Comparison of ENCODE assay signal across 9 mouse cellular contexts in the genomic region with DNA sequence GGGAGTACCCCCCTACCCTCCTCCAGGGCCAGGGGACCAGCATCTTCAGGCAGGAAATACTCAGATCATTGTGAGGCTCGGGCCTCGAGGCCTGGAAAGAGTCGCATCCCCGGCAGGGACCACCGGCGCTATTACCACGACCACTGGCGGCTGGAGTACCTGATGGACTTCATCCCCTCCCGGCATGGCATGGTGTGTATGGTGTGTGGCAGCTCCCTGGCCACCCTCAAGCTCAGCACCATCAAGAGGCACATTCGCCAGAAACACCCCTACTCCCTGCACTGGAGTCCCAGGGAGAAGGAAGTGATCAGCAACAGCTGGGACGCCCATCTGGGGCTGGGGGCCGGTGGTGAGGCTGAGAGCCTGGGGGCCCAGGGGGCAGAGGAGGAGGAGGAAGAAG. TPM values are rescaled to one million over a fixed set of nuclear protein-coding genes. Genes with fewer than 3 reads are reported as not detected.
A peak's percentile ranks its signal among the peaks of the same experiment; 100 is the strongest.
DNase-seq lines count a peak whose midpoint lies in the region; ATAC-seq and TF ChIP-seq lines count a peak whose summit lies in the region.
"Had no signal": no experiment of that assay in that cellular context is flagged by ENCODE, and none has a peak within 500 bp of the region (broad histone marks: within the 10 kb centered on the region; RNA-seq: fewer than 3 reads in every experiment).

No protein-coding gene starts in this region.

- H3K4me1 ChIP-seq in heart, embryonic 14.5 days (ENCODE audit: control insufficient read depth in 2 of 2, insufficient read depth in 2 of 2, low read length in 2 of 2): peaks cover 54 to 76% of the 10 kb centered on the region in 2 experiments
- peaks cover 11 to 65% of the 10 kb centered on the region in 2 experiments for H3K4me1 ChIP-seq in CH12.LX (ENCODE audit: control insufficient read depth in 1 of 2, insufficient read depth in 2 of 2)
- peaks cover 45% of the 10 kb centered on the region for H3K4me1 ChIP-seq in forebrain, embryonic 11.5 days (replicated peaks; ENCODE audit: control insufficient read depth, insufficient read depth, low read length)
- H3K4me1 ChIP-seq in limb, embryonic 14.5 days (ENCODE audit: control insufficient read depth, insufficient read depth, low read length): peaks cover 61% of the 10 kb centered on the region

- ATAC-seq in heart, embryonic 14.5 days (ENCODE audit: insufficient number of reproducible peaks, insufficient read depth, low FRiP score, low read depth): no peak
- ATAC-seq in forebrain, embryonic 11.5 days (replicated peaks; ENCODE audit: low FRiP score): no peak
- ATAC-seq in limb, embryonic 14.5 days (ENCODE audit: low FRiP score, low read depth): no peak

- peak overlapping the region; percentile 81; the same call in 1 of the 2 replicates for H3K4me2 ChIP-seq in heart, embryonic 14.5 days (ENCODE audit: low read length)
- peak overlapping the region; percentile 32; the same call in 1 of the 2 replicates for H3K4me2 ChIP-seq in CH12.LX (ENCODE audit: insufficient read depth, low read depth, poor library complexity, severe bottlenecking)
- H3K4me2 ChIP-seq in forebrain, embryonic 11.5 days (ENCODE audit: low read depth, low read length, severe bottlenecking): peak overlapping the region; percentile 92
- peak overlapping the region; percentile 65 for H3K4me2 ChIP-seq in limb, embryonic 14.5 days (replicated peaks; ENCODE audit: low read depth, low read length, severe bottlenecking)

- TF ChIP-seq CTCF in CH12.LX (conservative IDR thresholded peaks at IDR 0.05 in 1 of 2, IDR thresholded peaks at IDR 0.05 in 1 of 2; ENCODE audit: low read depth in 2 of 2, low read length in 2 of 2): no peak

- TF ChIP-seq RAD21 in CH12.LX (IDR thresholded peaks at IDR 0.05; ENCODE audit: low read depth, low read length): no peak

- H3K36me3 ChIP-seq in heart, embryonic 14.5 days (ENCODE audit: control insufficient read depth, insufficient read depth, low read length): peaks cover 56% of the 10 kb centered on the region
- peaks cover 32 to 39% of the 10 kb centered on the region in 2 experiments for H3K36me3 ChIP-seq in CH12.LX (replicated peaks in 1 of 2; ENCODE audit: control insufficient read depth in 1 of 2, insufficient read depth in 1 of 2, low read length in 1 of 2)
- peaks cover 3% of the 10 kb centered on the region; the same call in 1 of the 2 replicates for H3K36me3 ChIP-seq in forebrain, embryonic 11.5 days (ENCODE audit: control insufficient read depth, insufficient read depth, low read length)
- H3K36me3 ChIP-seq in limb, embryonic 14.5 days (ENCODE audit: control insufficient read depth, insufficient read depth, low read length): peaks cover 51% of the 10 kb centered on the region

- no peaks in the 10 kb centered on the region for H3K27me3 ChIP-seq in heart, embryonic 14.5 days (ENCODE audit: control insufficient read depth, insufficient read depth, low read length)
- peaks cover 20% of the 10 kb centered on the region for H3K27me3 ChIP-seq in CH12.LX (replicated peaks)
- no peaks in the 10 kb centered on the region for H3K27me3 ChIP-seq in forebrain, embryonic 11.5 days (ENCODE audit: control insufficient read depth, insufficient read depth, low read length)
- H3K27me3 ChIP-seq in limb, embryonic 14.5 days (ENCODE audit: control insufficient read depth, insufficient read depth, low read length): no peaks in the 10 kb centered on the region

- no peak overlapping the region for H3K4me3 ChIP-seq in heart, embryonic 14.5 days (ENCODE audit: control insufficient read depth in 1 of 2, insufficient read depth in 1 of 2, low read depth in 1 of 2, low read length in 2 of 2)
- peak overlapping the region in 2 of 3 experiments; percentile 13 to 79 for H3K4me3 ChIP-seq in CH12.LX (replicated peaks in 1 of 3; ENCODE audit: low read depth in 2 of 3, low read length in 2 of 3, poor library complexity in 1 of 3)
- peak overlapping the region; percentile 98; the same call in 1 of the 2 replicates for H3K4me3 ChIP-seq in forebrain, embryonic 11.5 days (ENCODE audit: low read depth, low read length)
- peak overlapping the region; percentile 0; the same call in 1 of the 2 replicates for H3K4me3 ChIP-seq in limb, embryonic 14.5 days (replicated peaks; ENCODE audit: low read length)
- H3K4me3 ChIP-seq: left cerebral cortex, adult 2 months had no signal

- peaks cover 13% of the 10 kb centered on the region for H3K79me2 ChIP-seq in CH12.LX (replicated peaks; ENCODE audit: control insufficient read depth, extremely low read depth, insufficient read depth, poor library complexity, severe bottlenecking)

- no peak for TF ChIP-seq POLR2A in CH12.LX (IDR thresholded peaks at IDR 0.05; ENCODE audit: low read depth, low read length)
- TF ChIP-seq POLR2A in limb, embryonic 14.5 days (IDR thresholded peaks at IDR 0.05; ENCODE audit: borderline replicate concordance, extremely low read depth, insufficient read depth, insufficient read length): no peak

- in situ Hi-C loops in CH12.LX (cut with MboI; ENCODE audit: low pct_ligation_motif_present, low pct_unique_long_range_greater_than_20kb, low sequenced_read_pairs): loop anchor here (25.0 kb wide), 1 partner anchor 358 kb away; a partner anchor contains a TSS

- H3K9me3 ChIP-seq in heart, embryonic 14.5 days (ENCODE audit: control insufficient read depth, low read length): no peaks in the 10 kb centered on the region
- H3K9me3 ChIP-seq in CH12.LX (replicated peaks; ENCODE audit: low read length): peaks cover 14% of the 10 kb centered on the region
- H3K9me3 ChIP-seq in forebrain, embryonic 11.5 days (ENCODE audit: control insufficient read depth, low read length): no peaks in the 10 kb centered on the region
- no peaks in the 10 kb centered on the region for H3K9me3 ChIP-seq in limb, embryonic 14.5 days (ENCODE audit: control insufficient read depth, low read length)

- no peak overlapping the region for H3K27ac ChIP-seq in heart, embryonic 14.5 days (replicated peaks in 1 of 2; ENCODE audit: control insufficient read depth in 1 of 2, insufficient read depth in 1 of 2, low read depth in 2 of 2, low read length in 2 of 2)
- peak overlapping the region; percentile 13; the same call in 1 of the 2 replicates for H3K27ac ChIP-seq in CH12.LX (ENCODE audit: insufficient read depth, low read depth)
- H3K27ac ChIP-seq in forebrain, embryonic 11.5 days (ENCODE audit: low read depth, low read length): no peak overlapping the region; the same call in 1 of the 2 replicates
- H3K27ac ChIP-seq in limb, embryonic 14.5 days (replicated peaks; ENCODE audit: low read depth, low read length): no peak overlapping the region
- H3K27ac ChIP-seq: left cerebral cortex, adult 2 months had no signal

- no peak for TF ChIP-seq EP300 in CH12.LX (IDR thresholded peaks at IDR 0.05; ENCODE audit: low read length)

- intact Hi-C loops in heart, postnatal 25 days (cut with DNase I): loop anchor here (5.0 kb wide), 1 partner anchor 183 kb away; no protein-coding TSS in a partner anchor

- peak overlapping the region; percentile 98 for H3K9ac ChIP-seq in heart, embryonic 14.5 days (ENCODE audit: low read length)
- H3K9ac ChIP-seq in CH12.LX (ENCODE audit: insufficient read depth, low read depth): no peak overlapping the region
- peak overlapping the region; percentile 99 for H3K9ac ChIP-seq in forebrain, embryonic 11.5 days (ENCODE audit: low read length)
- peak overlapping the region; percentile 98; the same call in 1 of the 2 replicates for H3K9ac ChIP-seq in limb, embryonic 14.5 days (ENCODE audit: low read depth, low read length, severe bottlenecking)

- no peak for DNase-seq in heart, postnatal 25 days (ENCODE audit: low spot score)
- no peak for DNase-seq in CH12.LX (ENCODE audit: extremely low read depth)
- peak; percentile 59 for DNase-seq in forebrain, embryonic 11.5 days (ENCODE audit: low spot score)
- no peak for DNase-seq in limb, embryonic 14.5 days (ENCODE audit: low spot score)
- DNase-seq in adrenal gland, postnatal 36 days: no peak
- no peak for DNase-seq in gastrocnemius, postnatal 10 days
- DNase-seq in frontal cortex, postnatal 10 days (ENCODE audit: low spot score in 2 of 2): no peak

- dilution Hi-C loops in CH12.LX (cut with MboI; ENCODE audit: extremely low pct_ligation_motif_present, extremely low pct_unique_long_range_greater_than_20kb, low sequenced_read_pairs): no loop called here

- 68% methylated on average over 12 of the region's 12 CpGs for WGBS in heart, embryonic 14.5 days
- WGBS in forebrain, embryonic 11.5 days: 72% methylated on average over 12 of the region's 12 CpGs
- 54% methylated on average over 12 of the region's 12 CpGs for WGBS in limb, embryonic 14.5 days

TF ChIP-seq in CH12.LX, 34 proteins besides CTCF, POLR2A, EP300 and RAD21 (continues in another document):
- no peak for TF ChIP-seq HCFC1 (IDR thresholded peaks at IDR 0.05; ENCODE audit: low read depth, low read length)
- TF ChIP-seq ZKSCAN1 (IDR thresholded peaks at IDR 0.05; ENCODE audit: borderline replicate concordance, low read depth, low read length): no peak
- TF ChIP-seq SMC3 (IDR thresholded peaks at IDR 0.05; ENCODE audit: low read depth, low read length): no peak
- TF ChIP-seq MAZ (IDR thresholded peaks at IDR 0.05; ENCODE audit: low read depth, low read length): no peak
- TF ChIP-seq USF1 (IDR thresholded peaks at IDR 0.05; ENCODE audit: low read depth, low read length): no peak
- TF ChIP-seq BHLHE40 (IDR thresholded peaks at IDR 0.05; ENCODE audit: low read depth, low read length): no peak

RNA-seq across cellular contexts. Expression of a gene that starts 2.7 kb away (rescaled TPM):
- polyA plus RNA-seq in heart, embryonic 14.5 days (2014; fragmentation: Nextera tagmentation; extraction: Ambion mirVana): 4.4 and 5.8 TPM in 2 replicates
- 10 to 100 TPM; 15.8 to 18.7 TPM for total RNA-seq in heart, postnatal 25 days (2021)
- 9.8 and 10.5 TPM in 2 replicates for total RNA-seq in CH12.LX (2012; rRNA removed)
- 7.1 and 7.2 TPM in 2 replicates for total RNA-seq in CH12.LX (2014; rRNA removed)
- 12.2 and 12.3 TPM in 2 replicates for polyA plus RNA-seq in CH12.LX (2012; ENCODE audit: insufficient read length, low read depth)
- polyA plus RNA-seq in forebrain, embryonic 11.5 days (2014; fragmentation: Nextera tagmentation; extraction: Ambion mirVana): 11.5 and 14.2 TPM in 2 replicates
- polyA plus RNA-seq in limb, embryonic 14.5 days (2012; rRNA removed): 98.9 and 128 TPM in 2 replicates
- polyA plus RNA-seq in limb, embryonic 14.5 days (2014; fragmentation: Nextera tagmentation; extraction: Ambion mirVana): 13.7 and 15.4 TPM in 2 replicates
- total RNA-seq in adrenal gland, postnatal 36 days (2021): 10 to 100 TPM; 22.0 to 23.7 TPM
- total RNA-seq in gastrocnemius, postnatal 10 days (2021): 10 to 100 TPM; 14.6 to 22.1 TPM

RNA-seq across cellular contexts. Expression of a gene that starts 37.3 kb away (rescaled TPM):
- polyA plus RNA-seq in heart, embryonic 14.5 days (2014; fragmentation: Nextera tagmentation; extraction: Ambion mirVana): 11.1 and 14.8 TPM in 2 replicates
- total RNA-seq in heart, postnatal 25 days (2021): 10 to 100 TPM; 14.1 to 17.5 TPM
- total RNA-seq in CH12.LX (2012; rRNA removed) (9.0 and 10.1 TPM in 2 replicates), CH12.LX (2014; rRNA removed) (7.9 and 10.6 TPM in 2 replicates)
- polyA plus RNA-seq in CH12.LX (2012; ENCODE audit: insufficient read length, low read depth): 15.7 and 21.7 TPM in 2 replicates
- 39.9 and 52.0 TPM in 2 replicates for polyA plus RNA-seq in forebrain, embryonic 11.5 days (2014; fragmentation: Nextera tagmentation; extraction: Ambion mirVana)
- polyA plus RNA-seq in limb, embryonic 14.5 days (2012; rRNA removed): 37.6 and 47.0 TPM in 2 replicates
- 21.9 and 25.9 TPM in 2 replicates for polyA plus RNA-seq in limb, embryonic 14.5 days (2014; fragmentation: Nextera tagmentation; extraction: Ambion mirVana)
- total RNA-seq in adrenal gland, postnatal 36 days (2021): 10 to 100 TPM; 20.4 to 23.8 TPM
- total RNA-seq in gastrocnemius, postnatal 10 days (2021): 10 to 100 TPM; 11.8 to 17.2 TPM

Comparison
In these comparisons a context has a peak if more than half of its experiments do, and no peak if none do; other contexts are left out.
1. H3K4me2 ChIP-seq: peak in every context shown above with its lines; median percentile 92 in forebrain, embryonic 11.5 days; 81 in heart, embryonic 14.5 days; 65 in limb, embryonic 14.5 days; 32 in CH12.LX.
2. H3K4me3 ChIP-seq: peak in CH12.LX (2 of 3), forebrain, embryonic 11.5 days (single experiment) and limb, embryonic 14.5 days (single experiment); none in heart, embryonic 14.5 days (0 of 2).